Mouse (Mus musculus): ENCODE data around the gene Ctnnd2. TPM values are rescaled to one million over a fixed set of nuclear protein-coding genes. Genes with fewer than 3 reads are reported as not detected.

The Ctnnd2 gene
- polyA plus RNA-seq, 1 experiment from 2014 or later = 41.4 TPM

DNA sequence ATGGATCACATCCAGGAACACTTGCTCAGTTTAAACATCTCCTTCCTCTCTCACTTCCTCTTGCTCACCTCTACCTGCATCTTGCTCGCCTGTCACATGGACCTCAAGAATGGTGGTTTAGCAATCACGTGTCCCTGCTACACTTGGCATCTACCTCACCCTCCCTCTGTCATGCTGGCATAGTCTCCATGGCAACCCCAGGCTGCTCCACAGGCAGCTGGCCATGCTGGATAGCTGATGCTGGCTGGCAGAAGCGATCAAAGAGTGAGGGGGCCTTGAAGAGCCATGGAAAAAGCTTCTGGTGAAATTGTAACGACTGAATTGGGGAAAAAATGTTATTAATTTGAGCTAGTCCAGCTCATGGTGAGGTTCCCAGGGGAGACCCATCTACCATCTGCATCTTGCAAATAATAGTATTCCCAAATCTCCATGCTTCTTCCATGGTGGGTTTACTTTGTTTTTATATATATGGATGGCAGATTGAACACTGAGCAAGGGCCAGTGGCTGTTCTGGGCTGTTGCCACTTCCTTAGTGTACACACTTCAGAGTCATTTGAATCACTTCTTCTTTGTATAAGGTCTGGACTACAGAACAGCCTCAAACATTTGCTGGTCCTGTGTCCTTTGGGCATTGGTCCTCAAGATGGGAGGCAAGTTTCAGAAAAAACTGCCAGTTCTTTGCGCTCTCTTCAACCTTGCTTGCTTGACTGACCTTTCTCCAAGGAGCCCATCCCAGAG, 19.7 kb downstream of the Ctnnd2 start:
- Histone ChIP-seq H3K9me3 (no peaks in the 10 kb centered on the region), H3K4me2 (replicated peaks) (no peak overlapping the region), H3K27ac (no peak overlapping the region), H3K4me1 (no peaks in the 10 kb centered on the region), H3K27me3 (replicated peaks) (no peaks in the 10 kb centered on the region), H3K4me3 (no peak overlapping the region), H3K9ac (no peak overlapping the region), H3K36me3 (no peaks in the 10 kb centered on the region)
- 63% methylated on average over 5 of the region's 5 CpGs for WGBS
- no peak for ATAC-seq (ENCODE audit: low FRiP score, low read depth)

DNA sequence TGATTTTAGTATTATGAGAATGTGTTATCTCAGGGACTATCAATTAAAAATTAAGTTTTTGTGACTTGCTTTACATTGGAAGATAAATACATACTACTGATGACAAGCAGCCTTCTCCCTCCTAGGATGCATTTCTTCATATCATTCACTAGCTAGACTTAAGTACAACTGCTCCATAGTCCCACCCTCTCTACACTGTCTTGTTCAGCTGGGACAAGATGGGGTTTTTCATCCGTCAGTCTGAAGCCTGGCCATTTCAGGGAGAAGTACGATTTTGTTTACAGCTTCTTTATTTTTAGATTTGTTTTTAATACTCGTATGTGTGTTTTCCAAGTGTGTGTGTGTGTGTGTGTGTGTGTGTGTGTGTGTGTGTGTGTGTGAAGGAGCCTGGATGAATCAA, 26.0 kb downstream of the Ctnnd2 start:
- H3K27me3 ChIP-seq (replicated peaks) = no peaks in the 10 kb centered on the region
- H3K9ac ChIP-seq = no peak overlapping the region
- no peak for ATAC-seq (ENCODE audit: low FRiP score, low read depth)
- WGBS = 97% methylated on average over 3 of the region's 3 CpGs
- H3K9me3 ChIP-seq = no peaks in the 10 kb centered on the region
- H3K4me2 ChIP-seq (replicated peaks) = no peak overlapping the region
- no peak overlapping the region for H3K4me3 ChIP-seq
- no peaks in the 10 kb centered on the region for H3K4me1 ChIP-seq
- no peak overlapping the region for H3K27ac ChIP-seq
- H3K36me3 ChIP-seq = no peaks in the 10 kb centered on the region

DNA sequence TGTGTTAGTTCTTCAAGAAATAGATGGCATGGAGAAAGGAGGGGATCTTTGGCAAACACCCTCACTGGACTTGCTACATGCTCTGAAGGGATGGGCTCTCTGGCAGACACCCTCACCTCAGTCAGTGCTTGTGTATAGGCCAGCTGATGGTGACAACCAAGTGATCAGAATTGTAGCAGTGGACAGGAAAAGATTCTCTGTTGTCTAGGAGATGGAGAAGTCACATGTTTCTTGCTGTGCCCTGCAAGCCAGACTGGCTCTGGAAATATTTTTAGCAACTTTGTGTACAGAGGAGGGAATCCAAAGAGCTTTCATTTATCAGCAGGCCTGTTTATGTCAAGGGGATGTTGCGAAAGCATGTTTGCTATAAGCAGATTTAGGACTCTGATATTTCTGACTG, 27.4 kb downstream of the Ctnnd2 start:
- WGBS = 97% methylated on average over 1 of the region's 1 CpGs
- Histone ChIP-seq H3K36me3 (no peaks in the 10 kb centered on the region), H3K9ac (no peak overlapping the region), H3K4me1 (no peaks in the 10 kb centered on the region), H3K9me3 (no peaks in the 10 kb centered on the region), H3K27ac (no peak overlapping the region), H3K4me3 (no peak overlapping the region), H3K4me2 (replicated peaks) (no peak overlapping the region), H3K27me3 (replicated peaks) (no peaks in the 10 kb centered on the region)
- no peak for ATAC-seq (ENCODE audit: low FRiP score, low read depth)

DNA sequence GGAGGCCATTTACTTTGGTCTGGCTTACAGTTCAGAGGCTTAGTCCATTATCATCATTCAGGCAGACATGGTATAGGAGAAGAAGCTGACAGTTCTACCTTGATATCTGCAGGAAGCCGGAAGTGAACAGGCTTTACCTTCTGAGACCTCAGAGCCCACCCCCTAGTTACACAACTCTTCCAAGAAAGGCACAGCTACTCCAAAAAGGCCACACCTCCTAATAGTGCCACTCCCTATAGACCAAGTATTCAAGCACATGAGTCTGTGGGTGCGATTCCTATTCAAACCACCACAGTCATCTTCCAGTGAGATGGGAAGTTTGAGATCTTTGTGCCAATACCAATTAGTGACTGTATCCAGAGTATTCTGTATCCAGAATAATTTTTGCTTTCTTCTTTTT, 28.8 kb downstream of the Ctnnd2 start:
- H3K9me3 ChIP-seq = no peaks in the 10 kb centered on the region
- no peak overlapping the region for H3K4me3 ChIP-seq
- H3K4me1 ChIP-seq = no peaks in the 10 kb centered on the region
- ATAC-seq (ENCODE audit: low FRiP score, low read depth) = no peak
- H3K27me3 ChIP-seq (replicated peaks) = no peaks in the 10 kb centered on the region
- no peak overlapping the region for H3K27ac ChIP-seq
- WGBS = 94% methylated on average over 2 of the region's 2 CpGs
- no peak overlapping the region for H3K4me2 ChIP-seq (replicated peaks)
- no peaks in the 10 kb centered on the region for H3K36me3 ChIP-seq
- H3K9ac ChIP-seq = no peak overlapping the region

DNA sequence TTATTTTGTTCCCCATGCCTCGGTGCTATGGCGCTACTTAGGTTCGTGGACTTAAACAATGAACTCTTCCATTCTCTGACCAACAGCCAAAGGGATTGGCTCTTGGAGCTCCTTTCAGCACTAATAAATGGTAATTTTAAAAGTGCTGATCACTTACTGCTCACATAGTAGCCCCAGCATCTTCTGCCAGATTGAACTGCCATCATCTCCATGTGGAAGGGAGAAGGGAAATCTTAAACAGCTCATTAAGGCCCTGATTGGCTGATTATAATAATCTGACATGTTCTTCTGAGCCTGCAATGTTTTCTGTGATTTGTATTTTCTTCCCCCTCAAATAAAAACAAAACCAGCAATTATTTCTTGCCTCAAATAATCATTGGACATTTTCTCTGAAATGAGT, 29.2 kb downstream of the Ctnnd2 start:
- ATAC-seq (ENCODE audit: low FRiP score, low read depth) = no peak
- H3K27me3 ChIP-seq (replicated peaks) = no peaks in the 10 kb centered on the region
- H3K27ac ChIP-seq = no peak overlapping the region
- no peaks in the 10 kb centered on the region for H3K36me3 ChIP-seq
- H3K4me3 ChIP-seq = no peak overlapping the region
- WGBS = 95% methylated on average over 3 of the region's 3 CpGs
- H3K9me3 ChIP-seq = no peaks in the 10 kb centered on the region
- no peak overlapping the region for H3K4me2 ChIP-seq (replicated peaks)
- H3K4me1 ChIP-seq = no peaks in the 10 kb centered on the region
- no peak overlapping the region for H3K9ac ChIP-seq

DNA sequence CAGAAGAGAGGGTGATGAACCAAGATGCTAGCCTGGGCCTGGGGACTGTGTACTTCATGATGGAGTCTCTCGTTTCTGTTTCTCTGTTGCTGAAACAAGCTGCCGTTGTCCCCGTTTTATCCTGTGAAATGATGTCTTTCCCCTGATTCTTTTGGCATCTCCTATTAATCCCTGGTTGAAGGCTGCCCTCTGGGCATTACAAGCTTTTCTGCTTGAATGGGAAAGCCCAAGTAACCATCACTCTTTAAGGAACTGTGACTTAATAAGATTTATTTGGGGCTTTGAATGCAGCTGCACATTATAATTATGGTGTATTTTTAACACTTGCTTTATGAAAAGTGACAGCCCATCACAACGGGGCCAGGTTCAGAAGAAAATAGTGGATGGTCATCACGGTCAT, 40.4 kb downstream of the Ctnnd2 start:
- Histone ChIP-seq H3K36me3 (no peaks in the 10 kb centered on the region), H3K4me1 (0 out of 2 replicates have a peak, but pooled peaks cover 3% of the 10 kb centered on the region), H3K4me3 (no peak overlapping the region), H3K27ac (no peak overlapping the region), H3K9ac (no peak overlapping the region), H3K4me2 (replicated peaks) (no peak overlapping the region), H3K27me3 (replicated peaks) (no peaks in the 10 kb centered on the region), H3K9me3 (no peaks in the 10 kb centered on the region)
- 70% methylated on average over 5 of the region's 5 CpGs for WGBS
- no peak for ATAC-seq (ENCODE audit: low FRiP score, low read depth)

DNA sequence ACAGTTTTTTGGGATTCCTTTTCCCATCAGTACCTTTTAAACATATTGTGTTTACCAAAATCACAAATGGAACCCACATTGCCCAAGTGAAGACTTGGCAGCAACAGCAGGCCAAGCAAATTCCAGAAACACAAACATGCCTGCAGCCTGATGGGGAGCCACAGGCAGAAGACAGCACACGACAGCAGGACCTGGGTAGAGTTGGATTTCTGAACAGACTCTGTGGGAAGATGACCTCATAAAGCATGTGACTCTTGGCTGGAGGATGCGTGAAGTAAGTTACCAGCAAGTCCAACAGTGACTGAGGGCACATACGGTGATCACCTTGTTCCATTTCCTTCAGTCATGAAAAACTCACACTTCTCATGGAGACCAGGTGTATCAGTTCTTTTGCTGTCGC, 43.5 kb downstream of the Ctnnd2 start:
- no peak overlapping the region for H3K4me2 ChIP-seq (replicated peaks)
- H3K9ac ChIP-seq = no peak overlapping the region
- H3K27me3 ChIP-seq (replicated peaks) = no peaks in the 10 kb centered on the region
- WGBS = 84% methylated on average over 4 of the region's 4 CpGs
- no peaks in the 10 kb centered on the region for H3K36me3 ChIP-seq
- H3K27ac ChIP-seq = no peak overlapping the region
- 0 out of 2 replicates have a peak, but pooled peaks cover 3% of the 10 kb centered on the region for H3K4me1 ChIP-seq
- no peak for ATAC-seq (ENCODE audit: low FRiP score, low read depth)
- H3K4me3 ChIP-seq = no peak overlapping the region
- no peaks in the 10 kb centered on the region for H3K9me3 ChIP-seq

DNA sequence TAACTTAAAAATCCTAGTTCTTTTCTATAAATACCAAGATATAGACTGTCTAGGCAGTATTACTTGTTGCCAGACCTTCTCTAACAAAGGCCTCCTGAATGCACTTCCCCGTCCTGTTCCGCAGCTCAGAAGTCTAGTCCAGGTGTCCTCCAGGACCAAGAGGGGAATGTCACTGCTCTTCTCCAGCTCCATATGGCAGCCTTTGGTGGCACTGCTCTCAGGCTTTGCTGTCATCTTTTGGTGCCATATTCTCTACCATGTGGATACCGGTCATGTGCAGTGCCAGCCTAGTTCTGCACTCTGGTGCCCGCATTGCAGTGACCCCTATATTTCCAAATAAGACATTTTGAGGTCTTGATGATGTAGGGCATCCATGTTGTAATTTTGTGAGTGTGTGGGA, 56.7 kb downstream of the Ctnnd2 start:
- Histone ChIP-seq H3K36me3 (no peaks in the 10 kb centered on the region), H3K4me2 (replicated peaks) (no peak overlapping the region), H3K27ac (no peak overlapping the region), H3K4me1 (no peaks in the 10 kb centered on the region), H3K9me3 (no peaks in the 10 kb centered on the region), H3K9ac (no peak overlapping the region), H3K27me3 (replicated peaks) (no peaks in the 10 kb centered on the region), H3K4me3 (no peak overlapping the region)
- ATAC-seq (ENCODE audit: low FRiP score, low read depth) = no peak
- WGBS = 97% methylated on average over 4 of the region's 4 CpGs

DNA sequence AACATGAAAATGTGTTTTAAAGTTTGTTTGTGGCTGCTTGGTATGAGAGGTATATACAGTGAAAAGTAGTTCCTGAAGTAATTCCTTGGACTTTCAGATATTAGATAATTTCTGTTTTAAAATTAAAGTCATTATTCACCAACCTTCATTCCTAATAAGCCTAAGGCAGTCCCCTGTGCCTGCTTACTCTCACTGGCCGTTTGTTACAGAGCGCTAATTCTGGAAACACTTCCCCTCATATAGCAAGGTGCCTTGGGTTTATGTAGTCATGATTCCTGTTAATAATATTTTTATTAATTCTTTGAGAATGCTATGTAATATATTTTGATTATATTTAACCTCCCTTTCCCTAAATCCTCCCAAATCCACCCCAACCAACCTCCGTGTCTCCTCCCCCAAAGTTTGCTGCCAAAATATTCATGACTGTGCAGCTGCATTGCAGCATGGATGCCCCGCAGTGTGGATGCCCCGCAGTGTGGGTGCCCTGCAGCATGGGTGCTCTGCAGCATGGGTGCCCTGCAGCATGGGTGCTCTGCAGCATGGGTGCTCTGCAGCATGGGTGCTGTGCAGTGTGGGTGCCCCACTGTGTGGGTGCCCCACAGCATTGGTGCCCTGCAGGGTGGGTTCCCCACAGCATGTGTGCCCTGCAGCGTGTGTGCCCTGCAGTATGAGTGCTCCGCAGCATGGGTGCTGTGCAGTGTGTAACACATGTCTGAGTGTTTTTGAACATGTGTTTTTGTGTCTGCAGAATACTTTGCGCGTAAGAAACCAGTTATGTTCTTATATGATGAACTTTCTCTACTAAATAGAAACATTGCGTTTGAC, 63.0 kb downstream of the Ctnnd2 start:
- Histone ChIP-seq H3K4me3 (no peak overlapping the region), H3K27ac (no peak overlapping the region), H3K27me3 (replicated peaks) (no peaks in the 10 kb centered on the region), H3K36me3 (no peaks in the 10 kb centered on the region), H3K9me3 (no peaks in the 10 kb centered on the region), H3K9ac (no peak overlapping the region), H3K4me2 (replicated peaks) (no peak overlapping the region), H3K4me1 (no peaks in the 10 kb centered on the region; the same call in 1 of the 2 replicates)
- no peak for ATAC-seq (ENCODE audit: low FRiP score, low read depth)
- WGBS = 89% methylated on average over 10 of the region's 10 CpGs

DNA sequence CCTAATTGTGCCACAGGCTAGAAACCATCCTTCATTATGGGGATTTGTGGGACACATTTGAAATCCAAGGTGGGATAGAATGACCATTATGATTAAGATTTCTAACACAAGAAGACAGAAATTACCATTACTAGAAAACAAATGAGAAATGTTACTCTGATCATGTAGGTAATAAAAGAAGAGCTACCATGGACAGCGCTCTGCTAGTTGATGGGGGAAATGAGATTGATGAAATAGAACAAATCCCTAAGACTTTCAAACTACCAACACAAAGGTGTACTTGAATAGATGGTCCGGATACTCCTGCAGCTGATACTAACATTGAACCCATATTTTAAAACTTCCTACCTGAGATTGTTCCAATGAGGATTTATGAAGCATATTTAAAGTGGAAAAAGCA, 68.5 kb downstream of the Ctnnd2 start:
- no peak overlapping the region for H3K4me3 ChIP-seq

DNA sequence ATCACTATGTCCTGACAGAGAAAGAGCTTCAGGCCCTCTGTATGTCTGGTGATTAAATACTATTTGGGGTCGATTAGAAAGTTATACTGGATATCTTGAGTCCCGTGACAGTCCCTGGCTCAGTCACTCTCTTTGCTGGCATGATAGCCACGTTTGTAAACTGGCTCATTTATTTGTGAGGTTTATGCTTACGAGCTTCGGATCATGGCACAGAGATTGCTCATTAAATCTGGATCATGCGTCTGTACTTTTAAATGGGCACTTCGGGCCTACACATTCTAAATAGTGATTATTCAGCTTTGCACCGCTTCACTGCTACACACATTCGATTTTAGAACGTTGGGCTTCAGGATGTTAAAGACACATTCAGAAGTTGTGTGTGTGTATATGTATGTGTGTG, 96.4 kb downstream of the Ctnnd2 start:
- no peak overlapping the region for H3K4me3 ChIP-seq
- H3K4me2 ChIP-seq (replicated peaks) = no peak overlapping the region
- ATAC-seq (ENCODE audit: low FRiP score, low read depth) = no peak
- no peaks in the 10 kb centered on the region for H3K9me3 ChIP-seq
- H3K4me1 ChIP-seq = no peaks in the 10 kb centered on the region
- no peaks in the 10 kb centered on the region for H3K27me3 ChIP-seq (replicated peaks)
- no peaks in the 10 kb centered on the region for H3K36me3 ChIP-seq
- H3K27ac ChIP-seq = no peak overlapping the region
- no peak overlapping the region for H3K9ac ChIP-seq
- WGBS = 81% methylated on average over 10 of the region's 10 CpGs

More for the DNA sequence above, 68.5 kb downstream of the Ctnnd2 start:
- Histone ChIP-seq H3K27ac (no peak overlapping the region), H3K4me1 (no peaks in the 10 kb centered on the region), H3K4me2 (replicated peaks) (no peak overlapping the region), H3K36me3 (no peaks in the 10 kb centered on the region), H3K9me3 (no peaks in the 10 kb centered on the region), H3K27me3 (replicated peaks) (no peaks in the 10 kb centered on the region), H3K9ac (no peak overlapping the region)
- WGBS = 88% methylated on average over 2 of the region's 2 CpGs
- no peak for ATAC-seq (ENCODE audit: low FRiP score, low read depth)

DNA sequence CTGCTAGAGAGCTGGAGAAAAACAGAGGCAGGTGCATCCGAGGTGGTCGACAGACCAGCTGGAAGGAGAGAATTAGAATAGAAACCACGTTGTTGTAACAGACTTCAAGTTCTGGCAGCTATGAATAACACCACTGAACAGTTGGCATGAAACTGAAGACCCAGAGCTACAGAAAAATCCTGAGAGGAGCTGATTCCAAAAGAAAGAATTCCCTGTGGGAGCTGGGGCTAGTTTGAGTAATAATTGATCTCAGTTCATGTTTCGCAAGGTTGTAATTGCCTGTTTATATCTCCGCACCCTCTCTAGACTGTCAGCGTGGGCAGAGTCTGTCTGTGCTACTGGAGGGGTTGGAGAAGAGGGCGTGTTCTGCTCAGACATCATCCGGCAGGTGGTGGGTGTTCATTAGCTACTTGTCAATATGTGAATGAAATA, 98.8 kb downstream of the Ctnnd2 start:
- 79% methylated on average over 8 of the region's 8 CpGs for WGBS
- Histone ChIP-seq H3K9me3 (no peaks in the 10 kb centered on the region), H3K9ac (no peak overlapping the region), H3K4me2 (replicated peaks) (no peak overlapping the region), H3K27ac (no peak overlapping the region), H3K4me1 (no peaks in the 10 kb centered on the region), H3K27me3 (replicated peaks) (no peaks in the 10 kb centered on the region), H3K36me3 (no peaks in the 10 kb centered on the region), H3K4me3 (no peak overlapping the region)
- ATAC-seq (ENCODE audit: low FRiP score, low read depth) = no peak
